Mouse (Mus musculus): ENCODE results near the gene Zfp541.

Gene Zfp541

DNA sequence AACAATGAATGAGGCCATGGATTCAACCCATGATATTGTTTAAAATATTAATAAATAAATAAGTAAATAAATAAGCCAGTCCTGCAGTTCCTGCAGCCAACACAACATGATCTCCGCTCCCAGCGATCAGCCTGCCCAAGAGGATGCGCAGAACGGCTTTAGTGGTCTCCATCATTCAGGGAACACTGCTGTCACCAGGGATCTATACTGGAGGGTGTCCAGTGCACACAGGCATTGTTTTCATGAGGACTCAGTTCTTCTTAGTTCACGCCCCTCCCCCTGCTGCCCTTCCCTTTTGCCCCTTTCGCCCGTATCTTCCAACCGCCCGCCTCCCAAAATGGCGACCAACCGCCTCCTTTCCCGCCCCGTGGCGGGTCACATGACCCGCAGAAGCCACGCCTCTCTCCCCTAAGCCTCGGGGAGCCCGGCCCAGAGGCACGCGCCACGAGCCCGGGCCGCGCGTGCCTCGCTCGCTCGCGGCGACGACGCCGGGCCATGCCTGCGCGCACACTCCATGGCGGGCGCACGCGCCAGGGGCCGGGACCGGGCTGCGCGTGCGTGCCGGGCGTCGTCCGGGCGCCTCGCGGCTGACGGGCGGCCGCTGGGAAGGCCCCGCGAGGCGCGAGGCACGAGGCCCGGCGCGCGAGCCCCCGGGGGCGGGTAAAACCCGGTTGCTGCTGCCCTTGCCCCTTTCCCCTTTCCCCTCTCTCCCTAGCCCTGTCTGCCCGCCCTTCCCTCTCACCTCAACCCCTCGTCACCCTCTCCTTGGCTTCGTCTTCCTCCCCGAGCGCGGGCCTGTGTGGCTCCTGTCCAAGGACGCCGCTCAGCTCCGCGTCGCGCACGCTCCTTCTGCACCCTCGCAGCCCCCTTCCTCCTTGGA lies at the start of gene Zfp541:
TSS of gene Zfp541 (plus strand) at position 596 of the 880 bp plus-strand sequence.
- no peak for DNase-seq (ENCODE audit: low spot score in 2 of 2)

DNA sequence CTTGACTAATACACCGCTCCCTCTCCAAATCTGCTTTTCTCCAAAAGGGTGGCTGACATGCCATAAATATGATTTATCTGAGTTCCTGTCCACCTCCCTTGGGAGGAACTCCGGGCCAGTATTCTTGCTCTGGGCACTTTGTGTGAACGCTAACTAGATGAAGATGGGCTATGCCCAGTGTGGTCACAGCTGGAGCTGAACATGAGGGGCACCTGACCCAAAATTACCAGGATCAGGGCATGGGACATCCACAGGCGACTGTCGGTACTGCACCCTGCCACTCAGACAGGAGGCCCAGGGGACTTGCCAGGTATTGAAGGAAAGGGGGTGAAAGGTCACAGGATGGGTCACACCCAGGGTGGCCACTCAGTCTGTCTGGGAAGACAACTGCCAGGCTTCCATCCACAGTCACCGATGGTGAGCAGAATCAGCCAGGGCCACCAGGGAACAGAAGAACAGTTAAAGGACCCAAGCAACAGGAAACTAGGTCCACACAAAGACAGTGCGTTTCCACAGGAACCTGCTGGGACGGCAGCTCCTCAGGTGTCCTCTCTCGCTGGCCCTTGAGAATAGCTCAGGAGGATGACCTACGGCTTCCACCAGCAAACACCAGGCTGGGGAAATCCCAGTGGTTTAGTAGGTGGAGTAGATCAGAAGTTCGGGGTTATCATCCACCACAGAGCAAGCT lies 48.9 kb upstream of the Zfp541 start:
- no peak for DNase-seq (ENCODE audit: low spot score in 2 of 2)

DNA sequence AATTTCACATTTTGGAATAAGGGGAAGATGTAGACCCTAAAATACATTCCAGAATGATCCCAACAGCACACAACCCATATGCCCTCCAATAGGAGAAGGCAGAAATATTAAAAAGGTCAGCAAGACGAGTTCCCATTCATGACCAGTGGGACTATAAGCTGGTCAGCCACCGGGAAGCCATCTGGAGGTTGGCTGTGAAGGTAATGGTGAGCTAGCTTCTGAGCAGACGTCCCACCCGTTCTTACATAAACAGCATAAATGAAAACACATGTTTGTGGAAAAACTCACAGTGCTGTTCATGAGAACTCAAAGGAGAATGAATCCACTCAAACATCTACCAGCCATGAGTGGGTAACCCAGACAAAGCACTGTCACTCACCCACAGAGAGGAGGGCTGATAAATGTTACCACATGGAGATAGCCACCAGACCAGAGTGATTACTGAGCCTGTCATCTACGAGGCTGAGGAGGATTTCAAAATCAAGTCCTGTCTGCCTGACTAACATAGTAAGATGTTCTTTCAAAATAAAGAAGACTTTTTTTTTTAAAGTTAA lies 47.8 kb upstream of the Zfp541 start:
- DNase-seq (ENCODE audit: low spot score in 2 of 2), result no peak

DNA sequence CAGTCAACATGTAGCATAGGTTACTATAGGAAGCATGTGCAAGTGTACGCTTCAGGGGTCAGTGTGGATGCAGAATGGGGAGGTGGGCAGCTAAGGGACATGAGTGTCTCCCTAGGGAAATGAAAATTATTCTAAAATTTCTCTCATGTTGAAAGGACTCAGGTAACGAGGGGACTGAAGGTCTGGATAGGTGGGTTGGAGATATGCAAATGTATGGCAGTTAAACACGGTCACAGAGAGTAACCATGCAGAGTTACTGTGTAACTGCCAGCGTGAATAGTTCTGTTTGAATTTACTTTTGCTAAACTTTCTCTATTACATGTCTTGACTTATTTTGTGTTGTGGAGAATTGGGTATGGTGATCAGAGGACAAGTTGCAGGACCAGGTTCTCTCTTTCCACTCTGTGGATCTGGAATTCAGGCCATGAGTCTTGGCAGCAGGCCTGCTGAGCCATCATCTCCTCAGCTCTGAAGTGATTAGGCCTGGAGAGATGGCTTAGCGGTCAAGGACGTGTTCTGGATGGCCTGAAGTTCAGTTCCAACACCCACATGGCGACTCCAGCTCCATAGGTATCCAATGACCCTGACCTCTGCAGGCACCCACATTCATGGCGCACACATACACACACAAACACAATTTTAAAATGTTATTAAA lies 47.0 kb upstream of the Zfp541 start:
- no peak for DNase-seq (ENCODE audit: low spot score in 2 of 2)

DNA sequence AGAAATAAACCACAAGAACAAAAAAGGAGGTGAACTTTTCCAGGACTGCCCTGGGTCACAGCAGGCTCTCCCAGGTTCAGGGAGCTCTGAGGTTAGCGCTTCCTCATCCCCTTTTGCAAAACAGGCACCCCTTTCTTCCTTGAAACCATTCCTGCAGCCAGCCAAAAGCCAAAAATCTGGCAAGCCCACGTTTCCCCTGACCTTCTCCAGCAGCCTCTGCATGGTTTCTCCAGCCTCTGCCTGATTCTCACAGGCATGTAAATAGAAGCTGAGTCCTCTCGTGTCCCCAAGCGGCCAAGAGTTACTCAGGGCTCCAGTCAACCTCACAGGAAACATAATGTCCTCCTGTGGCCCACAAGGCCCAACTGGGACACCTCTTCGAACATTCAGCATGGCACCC lies 46.2 kb upstream of the Zfp541 start:
- DNase-seq (ENCODE audit: low spot score in 2 of 2), result no peak

DNA sequence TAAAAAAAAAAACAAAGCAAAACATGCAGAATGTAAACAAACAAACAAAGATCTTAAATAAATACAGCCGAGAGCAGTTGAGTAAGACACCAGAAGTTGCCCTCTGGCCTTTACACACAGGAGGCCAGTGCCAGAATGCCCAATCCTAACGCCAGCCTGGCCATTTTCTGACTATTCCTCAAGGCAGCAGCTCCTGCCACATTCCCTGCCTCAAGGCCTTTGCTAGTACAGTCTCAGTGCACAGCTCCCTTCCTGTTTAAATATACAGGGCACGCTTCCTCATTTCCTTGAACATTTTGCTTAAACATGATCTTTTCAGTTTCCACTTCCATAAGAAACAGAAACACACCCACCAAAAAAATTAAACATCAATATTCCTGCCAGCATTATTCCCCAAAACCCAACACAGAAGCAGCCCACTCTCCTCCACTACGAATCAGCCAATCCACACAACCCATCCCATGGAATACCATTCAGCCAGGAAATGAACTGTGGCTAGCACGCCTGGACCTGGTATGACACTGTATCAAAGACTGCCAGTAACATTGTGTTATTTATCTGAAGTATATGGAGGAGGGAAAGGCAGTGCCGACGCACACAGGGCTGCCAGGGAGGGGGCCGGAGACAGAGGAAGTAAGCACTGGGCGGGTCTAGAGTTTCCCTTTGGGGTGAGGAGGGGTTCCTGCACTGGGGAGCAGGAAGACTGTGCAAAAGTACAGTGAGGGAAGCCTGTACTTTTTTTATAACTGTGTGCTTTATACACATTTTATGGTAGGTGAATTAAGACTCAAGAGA lies 43.4 kb upstream of the Zfp541 start:
- DNase-seq (ENCODE audit: low spot score in 2 of 2), result no peak

DNA sequence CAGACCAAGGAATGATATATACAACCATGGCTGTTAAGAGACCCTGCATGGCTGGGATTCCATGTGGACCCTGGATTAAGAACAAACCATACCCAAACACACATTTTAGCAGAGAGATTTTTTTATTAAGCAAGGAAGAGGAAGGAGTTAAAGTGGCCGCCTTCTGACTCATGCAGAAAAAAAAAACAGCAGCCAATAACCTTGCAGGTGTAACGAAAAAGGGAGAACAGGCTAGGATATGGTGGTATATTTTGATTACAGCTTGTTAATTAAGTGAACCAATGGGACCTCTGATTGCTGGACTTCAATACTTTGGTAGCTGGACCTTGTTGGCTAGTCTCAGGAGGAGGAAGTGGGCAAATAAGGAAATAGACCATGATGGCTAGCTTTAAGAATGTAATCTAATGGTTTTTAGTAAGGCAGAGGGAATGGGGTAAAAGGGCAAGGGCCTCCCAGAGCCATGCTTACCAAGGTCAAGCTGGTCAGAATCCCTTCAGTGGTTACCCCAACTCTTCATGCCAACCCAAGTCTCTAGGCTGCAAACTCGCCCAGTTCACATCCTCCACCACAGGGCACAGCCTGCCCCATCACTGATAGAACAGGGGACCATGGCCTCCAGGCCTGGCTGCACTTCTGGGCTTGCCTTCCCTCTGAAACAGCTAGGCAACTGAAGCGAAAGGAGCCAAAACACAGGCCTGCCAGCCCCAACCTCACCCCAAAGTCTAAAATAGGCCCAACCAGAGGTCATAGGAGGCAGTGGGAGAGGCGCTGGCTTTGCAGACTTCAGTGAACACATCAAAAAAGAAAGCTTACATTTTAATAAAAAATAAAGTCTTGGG lies 42.1 kb upstream of the Zfp541 start:
- DNase-seq (ENCODE audit: low spot score in 2 of 2), result no peak

DNA sequence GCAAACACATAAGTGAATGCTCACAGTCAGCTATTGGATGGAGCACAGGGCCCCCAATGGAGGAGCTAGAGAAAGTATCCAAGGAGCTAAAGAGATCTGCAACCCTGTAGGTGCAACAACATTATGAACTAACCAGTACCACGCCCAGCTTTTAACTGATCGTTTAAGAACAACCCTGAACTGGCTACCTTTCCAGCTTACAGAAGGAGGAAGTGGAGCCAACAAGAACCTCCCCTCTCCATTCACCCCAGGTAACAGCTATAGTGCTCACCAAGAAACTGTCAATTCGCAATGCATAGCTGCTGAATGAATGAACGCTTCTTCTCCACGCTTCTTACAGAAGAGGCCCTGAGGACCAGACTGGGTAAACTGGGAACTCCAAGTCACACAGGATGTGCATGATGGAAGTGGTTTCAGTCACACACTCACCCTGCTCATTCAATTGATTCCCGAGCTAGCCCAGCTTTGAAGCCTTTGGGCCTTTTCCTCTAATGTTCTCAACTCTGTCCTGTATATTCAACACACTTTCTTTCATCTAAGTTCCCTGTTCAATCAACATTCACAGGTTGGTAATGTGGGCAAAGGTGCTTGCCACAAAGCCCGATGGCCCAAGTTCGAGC lies 36.9 kb upstream of the Zfp541 start:
- no peak for DNase-seq (ENCODE audit: low spot score in 2 of 2)

DNA sequence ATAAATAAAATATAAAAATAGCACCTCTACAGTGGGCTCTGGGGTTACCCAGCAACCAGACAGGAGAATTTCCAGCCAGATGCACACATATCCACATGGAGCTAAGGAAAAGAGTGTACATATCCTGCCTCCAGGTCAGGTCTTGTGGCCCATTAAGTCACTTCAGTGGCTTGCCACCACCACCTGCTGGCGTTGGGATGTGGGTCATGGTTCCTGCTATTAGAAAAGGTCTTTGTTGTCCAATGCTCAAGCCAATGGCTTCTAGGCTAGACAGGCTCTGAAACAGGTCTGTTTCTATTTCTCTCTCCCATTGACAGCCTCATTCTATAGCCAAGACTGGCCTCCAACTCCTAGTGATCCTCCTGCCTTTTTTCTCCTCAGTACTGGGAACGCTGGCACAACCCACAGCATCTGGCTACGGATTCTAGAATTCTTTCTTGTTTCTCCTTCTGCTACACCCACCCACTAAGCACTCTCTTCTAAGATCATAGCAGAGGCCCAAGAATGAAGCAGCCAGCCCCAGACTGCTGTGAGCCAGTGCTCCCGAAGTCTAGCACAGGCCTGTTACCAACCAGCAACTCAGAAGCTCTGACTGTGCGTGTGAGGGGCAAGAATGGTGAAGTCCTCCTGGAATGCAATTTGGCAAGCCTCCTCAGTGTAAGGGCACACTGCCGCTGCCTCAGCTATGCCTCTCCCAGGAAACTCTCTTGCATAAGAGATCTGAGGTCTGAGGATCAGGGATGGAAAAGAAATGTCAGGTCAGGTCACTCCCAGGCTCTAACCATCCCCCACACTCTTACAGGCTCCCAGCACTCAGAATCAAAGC lies 33.3 kb upstream of the Zfp541 start:
- no peak for DNase-seq (ENCODE audit: low spot score in 2 of 2)

DNA sequence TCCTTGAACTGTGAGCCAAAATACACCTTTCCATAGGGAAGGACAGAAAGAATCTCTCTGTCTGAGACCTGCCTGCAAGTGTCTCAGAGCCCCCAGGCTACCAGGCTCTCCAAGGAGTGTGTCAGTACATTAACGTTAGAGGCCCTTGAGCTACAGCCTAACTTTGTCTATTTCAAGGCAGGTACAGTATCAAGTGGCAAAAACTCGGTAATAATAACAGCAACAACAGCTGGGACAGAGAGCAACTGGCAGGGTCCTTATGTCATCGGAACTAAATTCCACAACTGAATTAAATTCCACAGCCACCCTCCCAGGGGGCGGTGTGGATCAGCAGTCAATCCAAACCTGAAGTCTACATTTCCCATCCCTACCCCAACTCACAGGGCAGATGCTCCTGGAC lies 30.5 kb upstream of the Zfp541 start:
- no peak for DNase-seq (ENCODE audit: low spot score in 2 of 2)

DNA sequence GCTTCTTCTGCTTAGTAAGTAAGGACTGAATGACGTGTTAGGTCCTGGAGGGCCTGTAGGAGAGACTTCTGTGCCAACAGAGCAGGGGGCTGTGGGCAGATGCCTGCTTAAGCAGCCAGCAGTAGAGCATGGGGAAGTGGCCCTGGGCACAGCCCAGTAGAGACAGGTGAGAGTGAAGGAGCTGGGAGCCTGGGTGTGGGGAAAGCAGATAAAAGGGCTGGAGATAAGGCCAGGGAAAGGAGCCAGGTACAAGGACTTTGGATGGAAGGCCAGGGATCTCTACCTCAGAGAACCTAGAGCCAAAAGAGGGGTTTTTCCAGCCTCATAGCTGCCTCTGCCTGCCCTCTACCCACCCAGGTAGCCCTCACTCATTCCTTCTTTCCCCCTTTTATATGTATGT lies 28.6 kb upstream of the Zfp541 start:
- no peak for DNase-seq (ENCODE audit: low spot score in 2 of 2)

DNA sequence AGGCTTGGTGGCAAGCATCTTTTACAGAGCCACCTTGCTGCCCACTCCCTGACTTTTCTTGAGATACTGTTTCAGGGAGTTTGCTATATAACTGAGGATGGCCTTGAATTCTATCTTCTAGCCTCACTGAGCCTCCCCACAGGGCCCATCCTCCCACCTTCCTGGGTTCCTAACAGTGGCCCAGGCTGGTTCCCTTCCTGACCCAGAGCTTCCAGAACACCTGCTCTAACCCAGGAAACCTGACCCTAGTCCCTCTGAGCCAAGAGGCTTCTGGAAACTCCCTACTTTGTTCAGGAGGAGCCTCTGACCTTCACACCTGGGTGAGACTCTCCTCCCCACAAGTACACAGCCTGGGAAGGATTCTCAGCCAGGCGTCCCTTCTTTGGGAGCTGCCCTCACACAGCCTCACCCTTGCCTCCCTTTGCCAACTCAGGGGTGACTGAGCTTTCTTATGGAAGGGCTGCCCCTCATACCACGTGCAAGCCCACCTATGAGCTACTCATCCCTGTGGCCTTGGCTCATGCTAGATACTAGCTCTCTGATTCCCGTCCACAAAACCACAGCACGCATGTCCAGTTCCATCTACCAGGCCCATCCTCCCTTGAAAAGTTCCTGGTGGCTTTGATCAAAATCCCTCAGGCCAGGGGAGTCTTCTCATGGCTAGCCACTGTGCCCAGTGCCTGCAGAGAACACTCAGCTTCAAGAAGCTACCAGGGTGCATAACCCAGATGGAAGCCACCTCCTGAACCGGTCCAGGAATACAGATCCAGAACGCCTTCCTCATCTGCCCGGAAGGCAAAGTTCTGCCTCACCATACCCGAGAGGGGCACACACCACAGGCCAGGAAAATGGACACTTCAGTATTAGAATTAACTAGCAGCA lies 27.8 kb upstream of the Zfp541 start:
- no peak for DNase-seq (ENCODE audit: low spot score in 2 of 2)

DNA sequence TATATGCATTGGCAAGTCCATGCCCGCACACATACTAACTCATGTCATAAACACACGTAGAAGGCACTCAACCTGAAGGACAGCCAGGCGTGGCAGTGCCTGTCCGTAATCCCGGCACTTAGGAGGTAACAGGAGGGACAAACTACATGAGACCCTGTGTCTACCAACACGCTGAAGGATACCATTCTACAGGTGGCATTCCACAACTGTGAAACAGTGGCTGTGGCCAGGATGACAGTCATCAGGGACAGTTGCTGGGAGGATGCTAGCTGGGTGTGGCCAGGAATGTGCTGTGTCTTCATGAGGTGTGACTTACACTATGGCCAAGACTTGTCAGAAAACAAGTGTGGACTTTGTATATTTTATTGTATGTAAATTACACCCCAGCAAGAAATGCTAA lies 24.6 kb upstream of the Zfp541 start:
- no peak for DNase-seq (ENCODE audit: low spot score in 2 of 2)

DNA sequence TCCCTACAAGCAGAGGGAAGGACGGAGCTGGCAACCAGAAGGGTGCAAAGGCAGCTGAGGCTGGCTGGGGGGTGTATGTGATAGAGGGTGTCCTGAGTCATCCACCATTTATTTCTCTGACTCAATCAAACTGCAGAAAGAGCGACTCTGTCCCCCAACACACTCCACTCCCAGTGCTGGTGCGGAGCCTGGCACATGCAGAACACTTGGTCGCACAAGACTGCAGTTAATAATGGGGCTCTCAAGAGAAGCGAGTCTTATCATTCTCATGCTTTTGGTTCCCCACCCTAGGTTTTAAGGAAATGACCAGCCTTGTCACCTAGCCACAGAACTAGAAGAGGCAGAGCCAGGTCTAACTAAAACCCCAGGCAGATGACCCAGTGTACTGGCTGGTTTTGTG lies 22.3 kb upstream of the Zfp541 start:
- no peak for DNase-seq (ENCODE audit: low spot score in 2 of 2)

DNA sequence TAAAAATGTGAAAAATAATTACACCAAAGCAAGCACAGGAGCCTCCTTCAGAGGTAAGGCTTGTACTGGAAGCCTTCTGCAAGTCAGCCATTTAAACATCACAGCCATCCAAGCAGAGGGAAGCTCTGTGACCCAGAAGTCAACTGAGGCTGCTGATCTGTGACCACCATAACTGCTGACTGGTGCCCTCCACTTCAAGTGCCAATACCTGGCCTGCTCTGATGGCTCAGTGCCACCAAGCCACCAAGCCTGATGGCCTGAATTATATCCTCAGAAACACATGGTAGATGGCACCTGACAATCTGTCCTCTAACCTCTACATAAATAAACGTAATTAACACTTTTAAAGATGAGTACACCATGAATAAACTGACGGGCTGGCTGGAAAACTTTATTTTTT lies 20.4 kb upstream of the Zfp541 start:
- no peak for DNase-seq (ENCODE audit: low spot score in 2 of 2)

DNA sequence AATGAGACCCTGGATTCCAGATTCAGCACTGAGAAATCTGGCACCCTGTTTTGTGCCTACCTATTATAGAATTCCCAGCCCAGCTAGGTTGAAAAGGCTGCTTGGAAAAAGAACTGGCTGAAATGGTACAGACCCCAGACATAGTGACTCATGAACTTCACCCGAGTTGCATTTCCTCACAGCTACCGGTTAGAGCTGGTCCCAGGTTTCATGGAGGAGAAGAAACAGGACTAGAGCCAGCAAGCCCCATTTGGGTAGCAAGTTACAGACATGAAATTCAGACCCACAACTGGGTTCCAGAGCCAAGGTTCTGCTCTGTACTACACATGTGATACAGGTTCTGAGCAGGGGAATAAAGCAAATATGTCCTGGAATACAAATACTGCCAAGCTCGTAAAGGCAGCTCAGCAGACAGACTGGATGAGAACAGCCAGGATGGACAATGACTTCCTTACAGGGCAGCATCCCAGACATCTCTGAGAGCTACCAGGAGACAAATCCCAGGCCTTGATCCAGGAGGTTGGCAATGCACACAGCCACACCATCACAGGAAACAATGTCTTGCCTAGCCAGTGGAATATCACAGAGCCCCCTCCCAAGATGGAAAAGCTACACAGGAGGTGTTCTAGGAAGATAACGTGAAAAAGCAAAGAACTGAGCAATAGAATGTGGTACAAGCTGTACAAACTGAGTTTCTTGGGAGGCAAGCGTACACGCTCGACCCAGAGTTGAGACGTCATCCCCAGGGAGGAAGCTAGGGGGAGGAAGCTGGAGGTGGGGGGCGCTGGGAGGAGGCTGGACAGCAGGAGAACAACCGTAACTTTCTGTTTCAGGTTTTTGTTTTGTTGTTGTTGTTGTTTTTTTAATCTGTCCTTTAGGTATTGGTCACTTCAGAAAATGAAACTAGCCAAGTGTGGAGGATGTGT lies 18.5 kb upstream of the Zfp541 start:
- DNase-seq (ENCODE audit: low spot score in 2 of 2), result no peak

DNA sequence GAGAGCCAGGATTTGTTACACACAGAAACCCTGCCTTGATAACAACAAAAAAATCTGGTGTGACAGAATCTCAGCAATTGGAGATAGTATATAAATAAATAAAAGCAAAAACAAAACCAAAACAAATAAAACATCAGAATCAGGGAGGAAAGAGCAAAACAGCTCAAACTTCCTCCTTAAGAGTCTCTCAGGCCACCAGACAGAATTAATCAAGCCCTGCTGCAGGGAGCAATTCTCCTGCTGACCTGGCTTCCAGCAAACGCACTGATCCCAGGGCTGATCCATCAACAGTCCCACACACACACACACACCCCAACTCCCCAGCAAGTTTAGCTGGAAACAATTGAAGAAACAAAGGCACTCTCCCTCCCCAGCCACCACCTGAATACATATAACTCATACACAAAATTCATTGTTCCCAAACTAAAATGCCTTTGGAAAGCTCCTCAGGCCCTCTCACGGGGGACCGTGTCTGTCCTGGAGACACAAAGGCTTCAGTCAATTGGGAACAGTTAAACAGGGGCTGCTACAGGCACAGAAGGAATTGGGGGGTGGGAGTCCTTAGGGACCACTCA lies 17.7 kb upstream of the Zfp541 start:
- no peak for DNase-seq (ENCODE audit: low spot score in 2 of 2)

All from urinary bladder, postnatal 4 days (tissue).